Mouse (Mus musculus): ENCODE results near the gene Fam161a. TPM values are rescaled to one million over a fixed set of nuclear protein-coding genes. Genes with fewer than 3 reads are reported as not detected.
"Not testable (repeated sequence)": the region's sequence is repeated elsewhere in the genome, so short reads cannot be mapped to it uniquely, and the experiment has no call there.

The Fam161a gene
- polyA plus RNA-seq, 1 experiment: 4.6 TPM

GRCm38 (mm10) chr11:23028957-23029356 lies 21.6 kb downstream of the Fam161a start:
- no peak for DNase-seq
- no peaks in the 10 kb centered on the region for H3K27me3 ChIP-seq (ENCODE audit: control insufficient read depth, insufficient read depth, low read length)
- TF ChIP-seq CTCF (IDR thresholded peaks at IDR 0.05; ENCODE audit: borderline replicate concordance, insufficient read depth, low read depth, low read length): no peak
- TF ChIP-seq POLR2A (IDR thresholded peaks at IDR 0.05; ENCODE audit: borderline replicate concordance, insufficient read depth, low read length): no peak
- WGBS: 79% methylated on average over 3 of the region's 3 CpGs
- no peak overlapping the region for H3K4me3 ChIP-seq (replicated peaks; ENCODE audit: insufficient read depth, low read depth, low read length)
- H3K4me1 ChIP-seq (ENCODE audit: control insufficient read depth, insufficient read depth, low read length): no peaks in the 10 kb centered on the region
- H3K27ac ChIP-seq (ENCODE audit: insufficient read depth, low read length): no peak overlapping the region

DNA sequence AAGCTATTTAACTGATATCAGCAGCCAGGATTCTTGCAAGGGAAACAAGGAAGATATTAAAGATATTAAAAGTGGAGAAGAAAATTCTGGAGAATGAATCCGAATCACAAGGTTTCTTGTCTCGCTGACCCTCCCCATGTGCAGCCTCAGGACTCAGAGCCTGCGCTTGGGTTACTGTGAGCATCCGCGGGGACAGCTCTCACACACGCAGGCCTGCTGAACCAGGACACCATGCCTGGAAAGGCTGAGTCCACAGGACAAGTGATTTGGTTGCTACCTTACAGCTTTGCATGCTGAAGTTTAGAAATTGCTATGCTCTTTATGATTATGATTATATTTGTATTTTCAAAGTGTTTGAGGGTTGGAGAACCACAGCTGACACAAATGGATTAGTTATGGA lies 22.1 kb downstream of the Fam161a start:
- DNase-seq: no peak
- 85% methylated on average over 6 of the region's 6 CpGs for WGBS
- H3K27ac ChIP-seq (ENCODE audit: insufficient read depth, low read length): no peak overlapping the region
- no peaks in the 10 kb centered on the region for H3K4me1 ChIP-seq (ENCODE audit: control insufficient read depth, insufficient read depth, low read length)
- TF ChIP-seq CTCF (IDR thresholded peaks at IDR 0.05; ENCODE audit: borderline replicate concordance, insufficient read depth, low read depth, low read length) (no peak), POLR2A (IDR thresholded peaks at IDR 0.05; ENCODE audit: borderline replicate concordance, insufficient read depth, low read length) (no peak)
- no peaks in the 10 kb centered on the region for H3K27me3 ChIP-seq (ENCODE audit: control insufficient read depth, insufficient read depth, low read length)
- no peak overlapping the region for H3K4me3 ChIP-seq (replicated peaks; ENCODE audit: insufficient read depth, low read depth, low read length)

DNA sequence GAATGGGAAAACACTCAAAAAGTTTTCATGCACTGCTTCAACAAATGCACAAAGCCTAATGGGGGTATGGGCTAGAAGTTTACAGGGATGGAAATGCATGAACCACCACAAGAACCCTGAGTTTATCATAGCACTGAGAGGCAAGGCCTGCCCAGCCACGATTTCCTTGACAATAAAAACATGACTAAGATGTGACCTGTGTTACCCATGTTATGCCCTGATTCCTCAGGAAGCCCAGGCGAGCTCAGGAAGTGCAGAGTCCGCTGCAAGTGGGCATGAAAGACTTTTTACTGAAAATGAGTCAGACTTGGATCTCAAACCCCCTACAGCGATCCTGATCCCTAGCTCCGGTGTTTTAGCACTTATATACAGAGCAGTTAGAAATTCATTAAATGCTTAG lies 39.9 kb downstream of the Fam161a start:
- DNase-seq: no peak
- Histone ChIP-seq H3K4me1 (ENCODE audit: control insufficient read depth, insufficient read depth, low read length) (no peaks in the 10 kb centered on the region), H3K27ac (ENCODE audit: insufficient read depth, low read length) (no peak overlapping the region), H3K27me3 (ENCODE audit: control insufficient read depth, insufficient read depth, low read length) (no peaks in the 10 kb centered on the region), H3K4me3 (replicated peaks; ENCODE audit: insufficient read depth, low read depth, low read length) (no peak overlapping the region)
- TF ChIP-seq POLR2A (IDR thresholded peaks at IDR 0.05; ENCODE audit: borderline replicate concordance, insufficient read depth, low read length): no peak
- TF ChIP-seq CTCF (IDR thresholded peaks at IDR 0.05; ENCODE audit: borderline replicate concordance, insufficient read depth, low read depth, low read length): no peak
- WGBS: 75% methylated on average over 5 of the region's 5 CpGs

GRCm38 (mm10) chr11:23047663-23048582 lies 40.6 kb downstream of the Fam161a start:
- Histone ChIP-seq H3K27ac (ENCODE audit: insufficient read depth, low read length) (no peak overlapping the region), H3K4me1 (ENCODE audit: control insufficient read depth, insufficient read depth, low read length) (no peaks in the 10 kb centered on the region), H3K4me3 (replicated peaks; ENCODE audit: insufficient read depth, low read depth, low read length) (peak overlapping the region; percentile 17), H3K27me3 (ENCODE audit: control insufficient read depth, insufficient read depth, low read length) (no peaks in the 10 kb centered on the region)
- TF ChIP-seq POLR2A (IDR thresholded peaks at IDR 0.05; ENCODE audit: borderline replicate concordance, insufficient read depth, low read length) (no peak), CTCF (IDR thresholded peaks at IDR 0.05; ENCODE audit: borderline replicate concordance, insufficient read depth, low read depth, low read length) (no peak)
- no peak for DNase-seq
- WGBS: 58% methylated on average over 20 of the region's 20 CpGs

DNA sequence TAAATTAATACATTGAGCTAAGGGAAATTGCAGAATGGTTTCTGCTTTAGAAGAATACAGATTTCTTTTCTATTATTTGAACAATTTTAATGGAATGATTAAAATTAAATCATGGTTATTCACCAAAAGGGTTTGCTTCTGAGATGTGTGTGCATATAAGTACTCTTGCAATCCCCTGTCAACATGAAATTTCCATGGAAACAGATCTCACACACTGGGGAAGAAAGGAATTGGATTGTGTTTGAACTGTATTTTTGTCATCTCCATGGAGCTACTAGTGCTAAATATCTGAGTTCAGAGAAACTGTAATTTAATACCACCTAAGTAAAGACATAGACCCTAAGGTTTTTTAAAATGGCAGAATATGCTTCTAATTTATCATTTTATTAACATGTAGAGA lies 42.3 kb downstream of the Fam161a start:
- no peaks in the 10 kb centered on the region for H3K27me3 ChIP-seq (ENCODE audit: control insufficient read depth, insufficient read depth, low read length)
- H3K4me1 ChIP-seq (ENCODE audit: control insufficient read depth, insufficient read depth, low read length): no peaks in the 10 kb centered on the region
- H3K4me3 ChIP-seq (replicated peaks; ENCODE audit: insufficient read depth, low read depth, low read length): no peak overlapping the region
- H3K27ac ChIP-seq (ENCODE audit: insufficient read depth, low read length): no peak overlapping the region
- DNase-seq: no peak
- TF ChIP-seq CTCF (IDR thresholded peaks at IDR 0.05; ENCODE audit: borderline replicate concordance, insufficient read depth, low read depth, low read length): no peak
- no peak for TF ChIP-seq POLR2A (IDR thresholded peaks at IDR 0.05; ENCODE audit: borderline replicate concordance, insufficient read depth, low read length)

DNA sequence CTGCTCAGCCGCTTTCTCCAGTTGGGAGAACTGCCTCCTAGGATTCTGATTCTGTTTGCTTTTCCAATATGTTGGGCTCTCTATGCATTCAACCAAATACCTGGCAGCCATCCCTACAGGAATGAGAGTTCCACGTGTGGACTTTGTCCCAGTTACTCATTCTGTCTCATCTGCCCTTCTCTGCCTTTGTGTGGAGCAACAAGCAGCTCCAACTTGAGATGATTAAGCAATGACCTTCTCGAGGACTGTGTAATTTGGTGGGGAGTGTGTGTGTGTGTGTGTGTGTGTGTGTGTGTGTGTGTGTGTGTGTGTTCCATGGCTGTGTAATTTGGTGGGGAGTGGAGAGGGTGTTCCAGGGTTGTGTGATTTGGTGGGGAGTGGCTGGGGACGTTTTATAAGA lies 45.0 kb downstream of the Fam161a start:
- no peaks in the 10 kb centered on the region for H3K4me1 ChIP-seq (ENCODE audit: control insufficient read depth, insufficient read depth, low read length)
- no peak overlapping the region for H3K4me3 ChIP-seq (replicated peaks; ENCODE audit: insufficient read depth, low read depth, low read length)
- no peaks in the 10 kb centered on the region for H3K27me3 ChIP-seq (ENCODE audit: control insufficient read depth, insufficient read depth, low read length)
- H3K27ac ChIP-seq (ENCODE audit: insufficient read depth, low read length): no peak overlapping the region
- TF ChIP-seq POLR2A (IDR thresholded peaks at IDR 0.05; ENCODE audit: borderline replicate concordance, insufficient read depth, low read length): no peak
- no peak for TF ChIP-seq CTCF (IDR thresholded peaks at IDR 0.05; ENCODE audit: borderline replicate concordance, insufficient read depth, low read depth, low read length)
- 56% methylated on average over 4 of the region's 4 CpGs for WGBS
- DNase-seq: no peak

DNA sequence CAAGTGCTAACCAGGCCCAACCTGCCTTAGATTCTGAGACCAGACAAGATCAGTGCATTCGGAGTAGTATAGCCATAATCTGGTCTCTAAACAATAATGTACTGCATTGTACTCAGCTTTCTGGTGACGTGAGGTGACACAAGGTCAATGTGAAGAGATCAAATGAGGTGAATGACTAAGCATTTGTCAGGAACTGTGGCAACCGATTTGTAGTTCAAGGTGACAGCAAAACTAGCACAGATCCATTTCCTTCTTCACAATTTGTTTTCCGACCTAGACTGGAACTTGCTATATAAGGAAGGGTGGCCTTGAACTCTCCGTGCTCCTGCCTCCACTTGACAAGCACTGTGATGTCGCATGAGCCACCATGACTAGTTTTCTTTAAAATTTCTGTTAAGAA lies 55.8 kb downstream of the Fam161a start:
- Histone ChIP-seq H3K4me1 (ENCODE audit: control insufficient read depth, insufficient read depth, low read length) (no peaks in the 10 kb centered on the region), H3K4me3 (replicated peaks; ENCODE audit: insufficient read depth, low read depth, low read length) (no peak overlapping the region), H3K27me3 (ENCODE audit: control insufficient read depth, insufficient read depth, low read length) (no peaks in the 10 kb centered on the region), H3K27ac (ENCODE audit: insufficient read depth, low read length) (no peak overlapping the region)
- DNase-seq: no peak
- TF ChIP-seq CTCF (IDR thresholded peaks at IDR 0.05; ENCODE audit: borderline replicate concordance, insufficient read depth, low read depth, low read length): no peak
- TF ChIP-seq POLR2A (IDR thresholded peaks at IDR 0.05; ENCODE audit: borderline replicate concordance, insufficient read depth, low read length): no peak
- 86% methylated on average over 6 of the region's 6 CpGs for WGBS

DNA sequence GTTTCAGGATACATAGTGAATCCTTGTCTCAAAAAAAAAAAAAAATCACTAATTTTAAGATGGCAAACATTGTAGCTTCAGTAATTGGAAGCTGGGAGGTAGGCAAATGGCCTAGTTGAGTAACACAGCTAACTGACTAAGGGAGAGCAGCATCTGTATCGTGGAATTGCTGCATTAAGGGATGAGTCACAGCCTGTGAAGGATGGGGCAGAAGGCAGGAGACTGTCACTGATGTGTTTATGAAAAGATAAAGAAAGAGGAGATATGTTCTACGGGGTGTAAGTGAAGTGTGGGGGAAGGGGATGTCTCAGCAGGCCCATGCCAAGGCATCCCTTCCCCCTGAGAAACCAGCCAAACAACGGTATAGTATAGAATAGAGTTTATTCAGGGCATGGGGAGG lies 56.5 kb downstream of the Fam161a start:
- no peaks in the 10 kb centered on the region for H3K4me1 ChIP-seq (ENCODE audit: control insufficient read depth, insufficient read depth, low read length)
- no peak for DNase-seq
- no peak overlapping the region for H3K4me3 ChIP-seq (replicated peaks; ENCODE audit: insufficient read depth, low read depth, low read length)
- no peaks in the 10 kb centered on the region for H3K27me3 ChIP-seq (ENCODE audit: control insufficient read depth, insufficient read depth, low read length)
- no peak overlapping the region for H3K27ac ChIP-seq (ENCODE audit: insufficient read depth, low read length)
- no peak for TF ChIP-seq CTCF (IDR thresholded peaks at IDR 0.05; ENCODE audit: borderline replicate concordance, insufficient read depth, low read depth, low read length)
- no peak for TF ChIP-seq POLR2A (IDR thresholded peaks at IDR 0.05; ENCODE audit: borderline replicate concordance, insufficient read depth, low read length)
- 58% methylated on average over 3 of the region's 3 CpGs for WGBS

- H3K4me3 ChIP-seq (replicated peaks; ENCODE audit: insufficient read depth, low read depth, low read length); H3K27ac ChIP-seq (ENCODE audit: insufficient read depth, low read length); DNase-seq; H3K4me1 ChIP-seq (ENCODE audit: control insufficient read depth, insufficient read depth, low read length); H3K27me3 ChIP-seq (ENCODE audit: control insufficient read depth, insufficient read depth, low read length): not testable (repeated sequence)
- WGBS: 33% methylated on average over 3 of the region's 3 CpGs
These were observed 56.9 kb downstream of the Fam161a start for GRCm38 (mm10) chr11:23064276-23064675.
